In genomic region chr7:78693148-78693547, GRCm38 (mm10) we compare ENCODE assay signal across 27 mouse cellular contexts. TPM values are rescaled to one million over a fixed set of nuclear protein-coding genes. Genes with fewer than 3 reads are reported as not detected.
"Had no signal": no experiment of that assay in that cellular context is flagged by ENCODE, and none has a peak within 500 bp of the region (broad histone marks: within the 10 kb centered on the region; RNA-seq: fewer than 3 reads in every experiment).

No protein-coding gene starts in this region.

- H3K9ac ChIP-seq: heart, embryonic 13.5 days; heart, embryonic 15.5 days; hindbrain, embryonic 12.5 days; hindbrain, embryonic 14.5 days; intestine, embryonic 15.5 days; limb, embryonic 12.5 days; liver, embryonic 13.5 days had no signal

- H3K9me3 ChIP-seq: heart, embryonic 13.5 days; heart, embryonic 15.5 days; hindbrain, embryonic 10.5 days; hindbrain, embryonic 12.5 days; intestine, embryonic 15.5 days; limb, embryonic 10.5 days; limb, embryonic 12.5 days; liver, embryonic 13.5 days had no signal

- H3K4me3 ChIP-seq: heart, adult 2 months; heart, embryonic 13.5 days; heart, embryonic 15.5 days; hindbrain, embryonic 10.5 days; hindbrain, embryonic 12.5 days; intestine, embryonic 15.5 days; layer of hippocampus, adult 2 months; left cerebral cortex, adult 2 months; limb, embryonic 10.5 days; limb, embryonic 12.5 days; liver, embryonic 13.5 days had no signal

- DNase-seq: gastrocnemius, postnatal 14 days; heart, adult 2 months; heart, postnatal 14 days; heart, postnatal 36 days; kidney, adult 11 months; kidney, adult 2 months; kidney, adult 9 months; kidney, postnatal 10 days; kidney, postnatal 25 days; kidney, postnatal 4 days; liver; liver, embryonic 13.5 days had no signal

- H3K36me3 ChIP-seq: heart, embryonic 13.5 days; heart, embryonic 15.5 days; hindbrain, embryonic 10.5 days; hindbrain, embryonic 12.5 days; intestine, embryonic 15.5 days; limb, embryonic 10.5 days; limb, embryonic 12.5 days; liver, embryonic 13.5 days had no signal

- H3K4me1 ChIP-seq: heart, embryonic 13.5 days; heart, embryonic 15.5 days; hindbrain, embryonic 10.5 days; hindbrain, embryonic 12.5 days; intestine, embryonic 15.5 days; limb, embryonic 10.5 days; limb, embryonic 12.5 days; liver, embryonic 13.5 days had no signal

- H3K27me3 ChIP-seq: heart, embryonic 13.5 days; heart, embryonic 15.5 days; hindbrain, embryonic 12.5 days; intestine, embryonic 15.5 days; limb, embryonic 12.5 days; liver, embryonic 13.5 days had no signal

- ATAC-seq: hindbrain, embryonic 16.5 days; inflammation-experienced regulatory T-cells, adult 6 months; intestine, embryonic 15.5 days had no signal

- H3K4me2 ChIP-seq: heart, embryonic 11.5 days; heart, embryonic 13.5 days; heart, embryonic 15.5 days; hindbrain, embryonic 12.5 days; hindbrain, embryonic 14.5 days; intestine, embryonic 15.5 days; limb, embryonic 12.5 days; liver, embryonic 11.5 days; liver, embryonic 13.5 days had no signal

- H3K27ac ChIP-seq: heart, adult 2 months; heart, embryonic 13.5 days; heart, embryonic 15.5 days; hindbrain, embryonic 10.5 days; hindbrain, embryonic 12.5 days; hindbrain, embryonic 14.5 days; intestine, embryonic 15.5 days; layer of hippocampus, adult 2 months; left cerebral cortex, adult 2 months; limb, embryonic 10.5 days; limb, embryonic 12.5 days; liver, embryonic 13.5 days had no signal

RNA-seq across cellular contexts. Expression of gene Ntrk3, which starts 44.7 kb away (rescaled TPM):
- total RNA-seq: granulocyte monocyte progenitor cell, adult 5-6 weeks had no signal
